17 mouse cellular contexts compared by ENCODE assay signal in the genomic region with DNA sequence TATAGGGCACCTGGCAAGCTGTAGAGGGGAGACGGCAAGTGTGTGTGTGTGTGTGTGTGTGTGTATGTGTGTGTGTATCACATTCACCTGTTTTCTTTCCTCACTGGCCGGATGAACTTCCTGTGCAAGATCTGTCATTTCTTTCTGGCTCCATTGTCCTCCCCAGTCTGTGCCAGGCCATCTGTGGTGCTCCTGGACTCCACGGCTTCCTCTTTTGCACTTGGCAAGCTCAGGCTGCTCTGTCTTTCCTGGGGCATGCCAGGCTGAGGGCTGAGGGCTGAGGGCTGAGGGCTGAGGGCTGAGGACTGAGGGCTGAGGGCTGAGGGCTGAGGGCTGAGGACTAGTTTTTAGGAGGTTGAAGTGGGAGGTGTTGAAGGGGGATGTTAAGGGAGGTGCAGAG. TPM values are rescaled to one million over a fixed set of nuclear protein-coding genes. Genes with fewer than 3 reads are reported as not detected.
DNase-seq lines count a peak whose midpoint lies in the region; ATAC-seq lines count a peak whose summit lies in the region.
"Had no signal": no experiment of that assay in that cellular context is flagged by ENCODE, and none has a peak within 500 bp of the region (broad histone marks: within the 10 kb centered on the region; RNA-seq: fewer than 3 reads in every experiment).

No protein-coding gene starts in this region.

- no peak for ATAC-seq in embryonic facial prominence, embryonic 12.5 days (ENCODE audit: insufficient number of reproducible peaks, insufficient read depth, low FRiP score, low TSS enrichment)
- peak; percentile 84 for ATAC-seq in cerebellum, adult (ENCODE audit: insufficient number of reproducible peaks, low FRiP score, low TSS enrichment)
- peak; percentile 63 for ATAC-seq in common myeloid progenitor, adult 5-6 weeks (replicated peaks; ENCODE audit: low read depth, poor library complexity, severe bottlenecking)
- ATAC-seq: liver, postnatal 0 days had no signal

- no peak for DNase-seq in embryonic facial prominence, embryonic 10.5 days (ENCODE audit: low spot score)
- peak; percentile 32 to 53 for DNase-seq in left cerebral cortex, adult 18-20 months (ENCODE audit: low spot score in 2 of 2)
- DNase-seq in left cerebral cortex, adult 11 months (ENCODE audit: low spot score), result no peak
- DNase-seq in retina, postnatal 1 day, result no peak
- no peak for DNase-seq in retina, embryonic 14.5 days (ENCODE audit: low spot score)
- DNase-seq: gastrocnemius, postnatal 36 days; heart, postnatal 4 days; kidney, adult 11 months; liver, postnatal 0 days; right cerebral cortex, postnatal 14 days had no signal

- H3K36me3 ChIP-seq in embryonic facial prominence, embryonic 12.5 days, result no peaks in the 10 kb centered on the region
- no peaks in the 10 kb centered on the region for H3K36me3 ChIP-seq in embryonic facial prominence, embryonic 10.5 days (replicated peaks)
- H3K36me3 ChIP-seq: limb, embryonic 12.5 days; neural tube, embryonic 13.5 days; stomach, embryonic 15.5 days had no signal

- WGBS in embryonic facial prominence, embryonic 12.5 days, result 69% methylated on average over 3 of the region's 3 CpGs
- 70% methylated on average over 3 of the region's 3 CpGs for WGBS in embryonic facial prominence, embryonic 10.5 days

- H3K27me3 ChIP-seq in embryonic facial prominence, embryonic 12.5 days, result no peaks in the 10 kb centered on the region; the same call in 1 of the 2 replicates
- H3K27me3 ChIP-seq in embryonic facial prominence, embryonic 10.5 days (replicated peaks; ENCODE audit: low read depth, poor library complexity, severe bottlenecking), result peaks cover 35% of the 10 kb centered on the region
- H3K27me3 ChIP-seq: stomach, embryonic 15.5 days had no signal

- peak overlapping the region; percentile 51; the same call in 1 of the 2 replicates for H3K4me2 ChIP-seq in embryonic facial prominence, embryonic 12.5 days (replicated peaks)

- H3K4me3 ChIP-seq in embryonic facial prominence, embryonic 12.5 days, result no peak overlapping the region
- no peak overlapping the region for H3K4me3 ChIP-seq in embryonic facial prominence, embryonic 10.5 days
- H3K4me3 ChIP-seq: layer of hippocampus, adult 2 months had no signal

- peaks cover 8% of the 10 kb centered on the region for H3K4me1 ChIP-seq in embryonic facial prominence, embryonic 12.5 days
- H3K4me1 ChIP-seq in embryonic facial prominence, embryonic 10.5 days, result peaks cover 14% of the 10 kb centered on the region
- H3K4me1 ChIP-seq: stomach, embryonic 15.5 days had no signal

- H3K27ac ChIP-seq in embryonic facial prominence, embryonic 12.5 days, result no peak overlapping the region
- no peak overlapping the region for H3K27ac ChIP-seq in embryonic facial prominence, embryonic 10.5 days (replicated peaks)
- H3K27ac ChIP-seq: limb, embryonic 12.5 days; neural tube, embryonic 13.5 days; stomach, embryonic 15.5 days had no signal

- H3K9ac ChIP-seq in embryonic facial prominence, embryonic 12.5 days, result no peak overlapping the region; the same call in 1 of the 2 replicates
- H3K9ac ChIP-seq: limb, embryonic 12.5 days; liver, postnatal 0 days; stomach, embryonic 15.5 days had no signal

- no peaks in the 10 kb centered on the region for H3K9me3 ChIP-seq in embryonic facial prominence, embryonic 12.5 days
- no peaks in the 10 kb centered on the region for H3K9me3 ChIP-seq in embryonic facial prominence, embryonic 10.5 days
- H3K9me3 ChIP-seq: limb, embryonic 12.5 days; neural tube, embryonic 13.5 days; stomach, embryonic 15.5 days had no signal

RNA-seq across cellular contexts. Expression of a gene that starts 47.6 kb away (rescaled TPM):
- 1.7 and 2.1 TPM in 2 replicates for polyA plus RNA-seq in embryonic facial prominence, embryonic 12.5 days (2016; fragmentation: Nextera tagmentation; extraction: Ambion mirVana)
- polyA plus RNA-seq in embryonic facial prominence, embryonic 10.5 days (2016; fragmentation: Nextera tagmentation; extraction: Ambion mirVana), result 0.67 and 0.82 TPM in 2 replicates
- total RNA-seq in left cerebral cortex, adult 18-20 months (2021), result 1 to 10 TPM; 1.4 to 1.8 TPM
- total RNA-seq in common myeloid progenitor, adult 5-6 weeks (2017), result 0.19 and 0.37 TPM in 2 replicates

Comparison
In these comparisons a context has a peak if more than half of its experiments do, and no peak if none do; other contexts are left out.
1. DNase-seq: peak in left cerebral cortex, adult 18-20 months (2 of 2); none in embryonic facial prominence, embryonic 10.5 days (single experiment), left cerebral cortex, adult 11 months (single experiment), retina, postnatal 1 day (single experiment) and retina, embryonic 14.5 days (single experiment).